In the genomic region with DNA sequence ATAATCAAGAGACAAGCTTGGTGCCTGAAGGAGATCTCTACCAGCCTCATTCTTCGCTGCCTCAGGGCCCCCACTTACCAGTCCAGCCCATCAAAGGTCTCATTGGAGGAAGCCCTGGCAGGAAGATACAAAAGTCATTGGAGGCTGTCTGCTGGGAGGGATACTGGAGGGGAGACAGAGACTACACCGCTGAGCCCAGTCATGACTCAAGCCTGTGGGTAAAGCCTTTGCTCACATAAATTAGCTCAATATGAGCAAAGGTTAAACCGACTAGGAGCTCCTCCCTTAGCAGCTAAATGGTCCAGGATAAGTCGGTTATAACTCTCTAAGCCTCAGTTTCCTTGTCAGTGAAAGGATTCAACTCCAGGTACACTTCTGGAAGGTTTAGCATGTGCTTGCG, we compare ENCODE assay signal across 24 mouse cellular contexts. TPM values are rescaled to one million over a fixed set of nuclear protein-coding genes. Genes with fewer than 3 reads are reported as not detected.
"Had no signal": no experiment of that assay in that cellular context is flagged by ENCODE, and none has a peak within 500 bp of the region (broad histone marks: within the 10 kb centered on the region; RNA-seq: fewer than 3 reads in every experiment).

No protein-coding gene starts in this region.

- H3K9me3 ChIP-seq: limb, embryonic 12.5 days; limb, embryonic 15.5 days; megakaryocyte, embryonic 14.5 days; midbrain, embryonic 10.5 days; midbrain, embryonic 13.5 days; neural tube, embryonic 13.5 days had no signal

- H3K4me2 ChIP-seq: limb, embryonic 12.5 days; limb, embryonic 15.5 days; liver, embryonic 11.5 days; lung, embryonic 14.5 days; midbrain, embryonic 13.5 days; neural tube, embryonic 13.5 days had no signal

- H3K4me1 ChIP-seq: limb, embryonic 12.5 days; limb, embryonic 15.5 days; midbrain, embryonic 10.5 days; midbrain, embryonic 13.5 days; neural tube, embryonic 13.5 days had no signal

- H3K9ac ChIP-seq: limb, embryonic 12.5 days; limb, embryonic 15.5 days; liver, embryonic 14.5 days; liver, postnatal 0 days; lung, embryonic 14.5 days; midbrain, embryonic 13.5 days; neural tube, embryonic 13.5 days had no signal

- H3K27ac ChIP-seq: kidney, postnatal 0 days; limb, embryonic 12.5 days; limb, embryonic 15.5 days; liver, embryonic 14.5 days; macrophage; midbrain, embryonic 10.5 days; midbrain, embryonic 13.5 days; neural tube, embryonic 13.5 days had no signal

- DNase-seq: kidney, adult 18-20 months; left cerebral cortex, postnatal 4 days; liver, postnatal 0 days; lung, embryonic 14.5 days; right cerebral cortex, postnatal 4 days; spleen, adult 18-20 months; thymus, adult 2 months; thymus, postnatal 14 days; thymus, postnatal 4 days had no signal

- H3K4me3 ChIP-seq: limb, embryonic 12.5 days; limb, embryonic 15.5 days; megakaryocyte, embryonic 14.5 days; midbrain, embryonic 10.5 days; midbrain, embryonic 13.5 days; neural tube, embryonic 13.5 days had no signal

- ATAC-seq: liver, postnatal 0 days; lung, postnatal 0 days; midbrain, embryonic 13.5 days had no signal

- H3K27me3 ChIP-seq: limb, embryonic 12.5 days; limb, embryonic 15.5 days; midbrain, embryonic 13.5 days; neural tube, embryonic 13.5 days had no signal

RNA-seq across cellular contexts. Expression of a gene that starts 24.2 kb away (rescaled TPM):
- total RNA-seq: layer of hippocampus, adult 8-10 months; layer of hippocampus, postnatal 14 days; left cerebral cortex, adult 8-10 months; left cerebral cortex, postnatal 14 days; left cerebral cortex, postnatal 4 days had no signal
- polyA plus RNA-seq: limb, embryonic 15.5 days; liver, embryonic 14.5 days; liver, postnatal 0 days; lung, embryonic 14.5 days; macrophage; midbrain, embryonic 10.5 days; midbrain, embryonic 13.5 days; neural tube, embryonic 13.5 days had no signal
